Mouse (Mus musculus) retina, adult 2 months (tissue): ENCODE results near the gene Rbfox3.

Experiments
- DNase-seq: peaks from one replicate; pipeline ENCODE4 v3.0.0-alpha.2; 2012; ENCODE audit warnings: low read depth, low spot score

Gene Rbfox3

DNA sequence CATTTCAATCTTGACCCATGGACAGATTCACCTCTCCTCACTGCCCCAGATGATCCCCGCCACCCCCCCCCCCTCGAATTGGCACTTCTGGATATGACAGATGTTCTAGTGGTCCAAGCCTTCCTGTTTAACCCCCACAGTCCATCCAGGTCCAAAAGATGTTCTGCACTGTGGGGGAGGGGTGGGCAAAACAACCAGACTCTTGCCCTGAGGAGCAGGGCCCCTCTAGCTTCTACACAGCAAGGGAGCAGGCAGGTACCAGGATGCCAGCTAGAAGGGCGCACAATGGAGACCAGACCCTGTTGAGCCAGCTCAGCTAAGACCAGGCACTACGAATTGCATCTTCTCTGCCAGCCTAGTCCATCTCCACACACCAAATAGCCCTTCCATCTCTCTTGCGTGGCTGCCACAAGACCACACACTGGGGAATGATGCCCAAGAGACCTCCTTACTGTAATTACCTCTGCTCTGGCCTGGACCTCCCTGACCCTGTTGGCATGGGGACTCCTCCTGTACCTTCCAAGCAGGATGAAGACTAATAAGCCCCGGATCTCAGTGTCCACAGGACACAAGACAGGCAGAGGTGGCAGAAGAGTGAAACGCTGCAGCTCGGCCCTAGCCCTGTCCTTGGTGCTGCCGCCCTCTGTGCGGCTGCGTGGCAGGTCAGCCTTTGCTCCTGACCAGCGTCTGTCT lies 5.1 kb downstream of the Rbfox3 start:
- no peak for DNase-seq

DNA sequence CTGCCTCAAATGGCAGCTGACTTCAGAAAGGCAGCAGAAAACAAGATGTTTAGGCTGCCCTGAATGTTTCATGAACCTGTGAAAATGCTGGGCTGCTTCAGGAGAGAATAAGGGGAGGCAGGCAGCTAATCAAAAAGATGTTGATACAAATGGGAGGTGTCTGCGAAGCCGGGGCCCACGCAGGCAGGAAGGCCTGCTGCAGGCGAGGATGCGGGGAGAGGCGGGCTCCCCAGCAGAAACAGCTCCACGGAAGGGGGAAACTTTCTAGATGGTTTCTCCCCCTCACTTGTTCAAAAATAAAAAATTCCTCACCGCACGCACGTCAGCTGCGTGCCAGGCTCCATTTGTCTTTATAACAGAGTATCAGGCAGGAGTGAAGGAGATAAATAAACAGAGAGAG lies 5.7 kb downstream of the Rbfox3 start:
- no peak for DNase-seq

DNA sequence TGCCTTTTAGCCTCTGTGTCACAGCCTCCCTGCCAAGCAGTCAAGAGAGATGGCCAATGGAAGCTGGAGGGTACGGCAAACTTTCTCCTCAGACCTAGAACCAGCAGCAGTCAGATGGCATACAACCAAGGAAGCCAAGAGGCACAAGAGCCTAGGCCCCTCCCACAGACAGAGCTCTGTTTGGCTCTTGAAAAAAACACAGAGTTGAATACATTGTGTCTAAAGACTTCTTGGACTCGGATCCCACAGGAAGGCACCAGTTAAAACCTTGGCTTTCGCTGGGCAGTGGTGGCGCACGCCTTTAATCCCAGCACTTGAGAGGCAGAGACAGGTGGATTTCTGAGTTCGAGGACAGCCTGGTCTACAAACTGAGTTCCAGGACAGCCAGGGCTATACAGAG lies 7.1 kb downstream of the Rbfox3 start:
- no peak for DNase-seq

DNA sequence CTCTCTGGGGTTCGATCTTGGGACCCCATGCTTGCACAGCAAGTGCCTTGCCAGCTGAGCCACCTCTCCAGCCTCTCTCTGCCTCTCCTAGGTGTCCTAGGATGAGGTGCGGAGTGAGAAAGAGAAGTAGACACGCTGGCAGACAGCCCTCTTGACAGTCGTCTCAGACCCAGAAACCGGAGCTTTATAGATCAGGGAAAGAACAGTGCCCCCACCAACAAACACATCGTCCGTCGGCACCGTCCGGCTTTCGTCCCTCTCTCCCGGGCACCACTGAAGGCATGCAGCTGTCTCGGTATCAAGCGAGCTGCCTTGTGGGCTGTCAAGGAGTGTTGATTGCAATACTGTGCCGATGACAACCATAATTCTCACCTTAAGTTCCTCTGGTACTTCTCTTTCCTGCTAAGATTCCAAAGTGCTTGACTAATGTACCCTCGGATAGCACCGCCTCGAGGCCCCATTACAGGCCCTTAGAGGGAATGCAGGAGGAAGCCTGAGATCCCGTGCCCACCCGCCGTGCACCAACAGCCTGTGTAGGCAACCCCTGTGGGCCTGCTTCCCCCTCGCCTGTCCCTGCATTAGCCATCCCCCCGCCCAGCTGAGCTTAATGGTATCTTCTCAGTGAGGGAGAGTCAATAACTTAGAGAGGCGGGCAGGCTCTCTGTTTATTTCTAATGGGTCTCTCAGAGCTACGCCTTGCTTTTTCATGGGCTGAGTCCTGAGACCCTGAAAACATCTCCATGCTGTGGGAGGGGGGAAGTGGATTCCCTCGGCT lies 11.4 kb downstream of the Rbfox3 start:
- DNase-seq, result no peak

DNA sequence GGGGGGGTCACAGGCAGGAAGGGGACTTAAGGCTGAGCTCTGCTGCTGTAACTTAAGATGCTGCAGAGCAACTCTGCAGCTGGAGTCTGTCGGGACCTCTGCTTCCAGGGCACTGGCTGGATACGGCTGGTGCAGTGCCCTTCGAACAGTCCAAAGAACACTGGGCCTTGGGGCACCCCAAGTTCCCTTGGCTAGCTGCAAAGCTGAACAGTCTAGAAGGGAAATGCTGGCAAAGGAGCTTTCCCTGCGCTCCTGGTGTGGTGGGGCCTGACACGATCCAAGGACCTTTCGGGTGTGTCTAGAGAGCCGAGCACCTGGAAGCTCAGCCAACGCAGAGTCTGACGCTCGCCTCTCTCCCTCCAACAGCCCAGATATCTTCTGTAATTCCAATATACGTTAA lies 12.8 kb downstream of the Rbfox3 start:
- no peak for DNase-seq

DNA sequence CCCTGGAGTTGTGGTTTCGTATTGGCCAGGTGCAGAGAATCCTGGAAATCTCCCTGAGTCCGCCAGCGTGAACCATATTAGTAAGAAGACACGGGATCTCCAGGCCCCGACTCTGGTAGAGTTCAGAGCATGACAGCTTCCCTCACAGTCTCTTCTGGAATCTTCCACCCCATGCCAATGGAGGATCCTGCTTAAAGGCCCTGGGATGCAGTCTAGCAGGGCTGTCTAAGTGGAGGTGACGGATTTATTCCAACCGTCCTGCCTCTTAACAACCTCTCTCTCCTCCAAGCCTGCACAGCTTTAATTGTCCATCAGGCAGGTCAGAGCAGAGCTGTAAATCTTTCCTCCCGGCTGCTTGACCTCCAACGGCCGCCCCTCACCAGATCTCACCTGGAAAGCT lies 13.2 kb downstream of the Rbfox3 start:
- no peak for DNase-seq

DNA sequence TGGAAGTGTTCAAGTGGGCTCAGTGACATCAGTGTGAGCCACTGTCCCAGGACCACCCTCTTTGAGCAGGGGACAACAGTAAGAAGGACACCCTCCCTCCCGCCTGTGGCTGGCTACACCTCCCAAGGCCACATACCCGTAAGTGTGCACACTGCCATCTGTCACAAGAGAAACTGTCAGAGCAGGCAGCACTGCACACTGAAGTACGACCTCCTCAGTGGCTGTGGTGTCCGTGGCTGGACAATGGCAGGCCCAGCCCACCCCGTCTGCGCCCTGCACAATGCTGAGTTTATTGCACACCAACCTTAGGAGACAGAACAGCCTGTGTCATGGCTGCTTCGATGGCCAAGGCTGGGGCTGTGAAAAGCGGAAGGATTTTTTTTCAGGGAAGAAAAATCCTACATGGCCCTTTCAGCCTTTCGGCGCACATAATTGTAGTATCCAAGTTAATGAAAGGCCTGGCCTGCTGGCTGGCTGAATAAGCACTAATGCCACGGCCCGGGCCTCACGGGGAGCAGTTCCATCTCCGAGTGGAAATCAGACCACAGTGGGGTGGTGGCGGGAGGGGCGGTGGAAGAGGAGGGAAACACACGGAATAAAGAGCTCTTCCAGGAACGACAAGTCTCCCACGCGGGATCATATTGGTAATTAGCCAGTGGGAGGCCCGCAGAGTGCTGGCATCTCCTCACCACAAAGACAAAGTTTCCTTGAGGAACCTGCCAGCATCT lies 14.1 kb downstream of the Rbfox3 start:
- DNase-seq, result no peak

DNA sequence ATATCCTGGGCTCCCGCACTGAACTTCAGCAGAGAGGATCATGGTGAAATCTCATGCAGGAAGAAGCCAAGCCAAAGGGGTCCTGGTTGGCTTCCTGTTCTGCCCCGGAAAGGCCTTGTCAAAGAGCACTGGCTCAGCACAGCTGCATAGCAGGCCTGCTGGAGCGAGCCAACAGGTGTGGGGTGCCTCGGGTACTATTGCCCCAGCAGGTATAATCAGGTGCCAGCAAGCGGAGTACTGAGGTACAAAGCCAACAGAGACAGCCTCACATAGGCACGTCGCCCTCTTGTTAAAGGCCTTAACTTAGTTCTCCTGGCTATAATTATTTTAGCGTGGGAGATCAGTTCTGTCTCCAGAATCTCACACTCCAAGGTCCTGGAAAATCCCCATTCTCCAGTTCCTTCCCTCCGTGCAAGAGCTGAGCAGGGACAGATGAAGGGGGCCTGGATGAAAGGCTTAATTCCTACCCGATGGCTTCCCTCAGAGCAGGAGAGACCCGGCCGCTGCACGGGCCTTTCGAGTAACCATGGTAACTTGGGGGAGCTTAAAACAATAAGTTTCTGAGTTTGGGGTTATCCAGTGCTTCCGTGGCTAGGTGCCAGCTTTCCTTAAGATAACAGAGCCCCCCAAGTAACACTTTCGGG lies 15.2 kb downstream of the Rbfox3 start:
- DNase-seq, result no peak

DNA sequence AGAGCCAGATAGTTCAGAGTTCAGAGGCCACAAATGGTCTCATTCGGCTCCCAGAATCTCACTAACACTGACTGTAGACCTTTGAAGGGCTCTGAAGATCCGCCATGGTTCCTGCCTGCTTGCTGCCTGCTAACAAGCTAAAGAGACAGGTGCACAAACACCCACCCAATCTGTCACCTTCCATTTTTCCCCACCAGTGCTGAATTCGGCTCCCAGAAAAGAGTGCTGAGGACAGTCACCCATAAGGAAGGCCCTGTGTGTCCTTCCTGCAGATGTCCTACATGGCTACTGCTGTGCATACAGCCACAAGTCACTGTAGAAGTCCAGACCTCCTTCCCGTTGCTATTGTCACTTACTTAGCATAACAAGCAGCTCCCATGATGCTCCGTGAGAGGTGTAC lies 16.6 kb downstream of the Rbfox3 start:
- DNase-seq, result no peak

DNA sequence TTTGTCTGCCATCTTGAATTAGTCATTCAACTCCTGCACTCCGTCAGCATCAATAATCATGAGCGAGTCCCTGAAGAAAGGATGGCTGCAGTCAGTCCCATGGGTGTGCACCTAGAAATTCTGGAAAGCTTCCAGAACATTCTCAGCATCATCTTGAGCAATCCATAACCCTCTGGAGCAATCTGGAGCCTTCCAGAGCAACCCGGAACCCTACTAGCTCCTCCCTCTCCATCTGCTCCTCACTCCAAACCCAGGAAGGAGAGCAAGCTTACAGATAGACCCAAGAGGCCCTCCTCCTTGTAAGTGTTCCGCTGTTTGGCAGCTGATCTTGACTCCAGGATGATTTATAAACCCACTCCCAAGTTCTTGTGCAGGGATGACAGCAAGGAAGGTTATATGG lies 17.2 kb downstream of the Rbfox3 start:
- DNase-seq, result no peak

DNA sequence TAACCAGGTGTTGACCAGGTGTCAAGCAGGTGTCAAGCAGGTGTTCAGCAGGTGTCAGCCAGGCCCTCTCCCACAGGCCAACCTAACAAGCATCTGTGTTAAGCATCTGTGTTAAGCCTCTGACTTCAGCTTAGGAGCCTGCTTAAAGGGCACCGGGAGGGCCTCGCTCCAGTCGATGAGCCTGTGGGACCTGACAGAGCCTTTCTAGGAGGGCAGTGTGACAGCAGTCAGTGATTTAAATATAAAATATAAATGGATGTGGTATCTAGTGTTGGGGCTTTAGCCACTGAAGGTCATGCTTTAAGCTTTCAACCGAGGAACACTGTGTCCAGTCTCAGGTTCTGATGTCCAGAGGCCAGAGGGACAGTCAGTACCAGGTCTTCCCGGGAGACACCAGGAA lies 18.5 kb downstream of the Rbfox3 start:
- DNase-seq, result no peak

DNA sequence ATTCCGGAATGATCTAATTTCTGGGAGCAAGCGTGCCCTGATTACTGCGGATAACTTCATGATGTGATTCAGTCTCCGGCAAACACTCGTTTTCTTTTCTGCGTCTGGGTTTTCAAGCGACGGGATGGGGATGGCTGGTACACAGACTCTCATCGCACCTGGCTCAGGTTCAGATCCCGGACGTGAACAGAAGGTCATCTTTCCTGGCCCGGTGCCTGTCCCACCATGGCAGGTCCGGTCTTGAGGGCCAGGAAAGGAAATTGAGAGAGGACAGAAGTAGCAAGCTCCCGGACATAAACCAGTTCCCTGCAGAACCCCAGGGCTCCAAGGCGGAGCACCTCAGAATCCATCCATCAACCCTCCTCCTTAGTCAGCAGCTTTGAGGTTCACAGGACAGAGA lies 19.9 kb downstream of the Rbfox3 start:
- no peak for DNase-seq

DNA sequence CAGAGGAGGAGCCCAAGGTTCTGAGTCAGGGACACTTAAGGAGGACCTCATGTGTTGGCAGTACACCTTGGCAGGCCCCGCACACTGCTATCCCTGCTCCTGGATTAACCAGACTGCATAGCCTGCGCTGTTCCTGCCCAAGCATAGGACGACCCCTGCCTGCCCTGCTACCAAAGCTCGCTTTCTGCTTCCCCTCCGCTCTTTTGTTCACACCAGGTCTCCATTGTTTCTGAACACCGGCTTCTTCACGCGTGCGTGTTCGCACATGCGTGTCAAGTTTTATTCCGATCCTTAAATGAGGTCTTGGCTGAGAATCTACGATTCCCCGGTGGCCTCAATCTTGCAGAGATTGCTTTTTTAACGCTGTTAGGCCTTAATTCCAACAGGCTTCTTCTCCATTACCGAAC lies 20.4 kb downstream of the Rbfox3 start:
- no peak for DNase-seq

DNA sequence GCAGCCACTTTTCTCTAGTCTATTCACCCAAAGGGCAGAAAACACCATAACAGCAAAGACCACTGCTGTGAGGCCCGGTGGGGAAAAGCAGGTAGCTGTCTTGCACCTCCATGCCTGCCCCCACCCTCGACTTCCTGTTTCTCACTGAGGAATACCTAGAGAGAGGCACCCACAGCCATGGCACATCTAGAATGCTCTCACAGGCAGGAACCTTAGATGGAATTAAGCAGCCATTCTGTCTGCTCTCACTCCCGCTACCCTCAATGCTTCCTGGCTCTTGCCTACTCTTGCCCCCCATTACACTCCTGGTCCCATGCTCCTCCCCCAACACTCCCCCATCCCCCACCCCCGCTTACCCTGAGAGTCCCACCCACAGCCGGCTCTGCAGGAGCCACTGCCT lies 20.9 kb downstream of the Rbfox3 start:
- no peak for DNase-seq

DNA sequence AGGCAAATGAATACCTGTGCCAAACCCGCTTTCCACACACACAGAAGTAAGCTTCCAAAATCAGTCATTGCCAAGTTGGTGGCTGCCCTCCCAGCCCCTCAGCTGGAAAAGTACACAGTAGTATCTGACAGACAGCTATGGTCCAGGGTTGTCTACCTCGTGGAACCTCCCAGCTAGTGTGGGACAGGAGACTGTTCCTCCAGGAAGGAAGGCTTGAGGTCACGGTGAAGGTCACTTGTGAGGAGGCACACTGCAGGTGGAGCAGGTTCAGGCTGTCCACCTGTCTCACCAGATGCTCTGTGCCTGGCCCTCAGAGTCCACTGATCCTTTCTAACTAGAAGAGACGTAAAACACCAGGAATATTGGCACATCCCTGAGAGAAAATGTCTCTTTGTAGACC lies 21.9 kb downstream of the Rbfox3 start:
- no peak for DNase-seq

DNA sequence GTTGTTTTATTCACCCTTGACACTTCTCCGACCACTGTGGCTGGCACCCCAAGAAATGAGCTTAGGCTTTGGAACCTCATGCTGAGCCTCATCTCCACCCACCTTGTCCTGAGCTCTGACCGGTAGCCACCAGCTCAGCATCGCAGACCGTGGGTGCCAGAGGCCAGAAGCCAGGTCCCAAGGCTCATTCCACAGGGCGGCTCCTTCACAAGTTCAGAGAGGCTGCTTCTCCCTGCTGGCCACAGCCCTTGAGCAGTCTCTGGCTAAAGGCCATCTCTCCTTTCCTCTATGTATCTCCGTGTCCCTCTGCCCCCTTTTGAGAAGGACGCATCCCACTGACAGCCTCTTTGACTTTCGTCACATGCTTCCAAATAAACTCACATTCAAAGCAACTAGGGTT lies 23.0 kb downstream of the Rbfox3 start:
- DNase-seq, result no peak

DNA sequence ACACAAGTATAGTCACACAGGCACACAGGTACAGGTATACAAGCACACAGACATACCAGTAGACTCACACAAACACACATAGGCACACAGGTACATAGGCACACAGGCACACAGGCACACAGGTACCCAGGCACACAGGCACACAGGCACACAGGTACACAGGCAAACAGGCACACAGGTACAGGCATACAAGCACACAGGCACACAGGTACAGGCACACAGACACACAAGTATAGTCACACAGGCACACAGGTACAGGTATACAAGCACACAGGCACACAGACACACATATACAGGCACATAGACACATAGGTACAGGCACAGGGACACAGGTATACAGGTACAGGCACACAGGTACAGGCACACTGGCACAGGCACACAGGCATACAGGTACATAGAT lies 24.2 kb downstream of the Rbfox3 start:
- no peak for DNase-seq

DNA sequence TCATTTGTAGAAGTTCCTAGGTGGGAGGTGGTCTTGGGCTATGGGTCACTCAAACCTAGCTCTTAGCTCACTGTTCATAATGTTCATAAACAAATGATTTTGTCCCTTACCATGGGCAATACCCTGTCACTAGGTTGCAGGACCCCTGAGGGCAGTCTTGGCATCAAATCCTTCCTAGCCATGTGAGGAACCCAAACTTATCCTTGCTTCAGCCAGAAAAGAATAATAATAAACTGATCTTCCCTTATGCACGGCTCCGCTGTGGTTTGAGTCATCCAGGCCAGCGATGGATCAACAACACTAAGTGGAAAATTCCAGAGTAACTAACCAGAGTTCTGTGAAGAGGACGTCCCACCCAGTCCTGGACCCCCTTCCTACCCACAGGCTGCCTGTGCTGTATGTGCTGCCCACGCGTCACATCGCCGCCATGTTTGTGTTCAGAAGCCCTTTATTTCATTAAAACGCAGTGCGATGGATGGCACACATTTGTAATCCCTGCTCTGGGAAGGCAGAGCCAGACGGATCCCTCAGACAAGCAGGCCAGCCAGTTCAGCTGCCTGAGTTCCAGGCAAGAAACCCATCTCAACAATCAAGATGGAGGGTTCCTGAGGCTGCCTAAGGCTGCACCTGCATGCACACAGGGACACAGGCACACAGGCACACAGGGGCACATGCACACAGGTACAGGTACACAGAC lies 25.0 kb downstream of the Rbfox3 start:
- DNase-seq, result no peak

DNA sequence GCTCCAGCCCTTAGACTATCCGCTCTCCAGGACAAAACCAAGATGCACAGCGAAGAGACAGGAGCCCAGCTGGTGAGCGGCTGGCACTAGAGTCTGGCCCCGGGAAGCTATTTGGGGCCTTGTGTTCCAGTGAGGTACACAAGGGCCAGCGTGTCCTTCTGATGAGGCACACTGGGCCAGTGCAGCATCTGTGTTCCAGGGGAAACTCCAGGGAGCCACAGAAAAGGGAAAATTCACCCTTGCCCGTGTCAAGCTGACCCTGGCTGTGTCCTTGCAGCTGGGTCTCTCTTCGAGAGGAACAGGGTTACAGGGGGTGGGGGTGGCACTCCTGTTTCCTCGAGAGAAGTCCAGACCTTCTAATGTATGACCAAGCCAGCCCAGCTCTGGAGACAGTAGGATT lies 25.8 kb downstream of the Rbfox3 start:
- no peak for DNase-seq

DNA sequence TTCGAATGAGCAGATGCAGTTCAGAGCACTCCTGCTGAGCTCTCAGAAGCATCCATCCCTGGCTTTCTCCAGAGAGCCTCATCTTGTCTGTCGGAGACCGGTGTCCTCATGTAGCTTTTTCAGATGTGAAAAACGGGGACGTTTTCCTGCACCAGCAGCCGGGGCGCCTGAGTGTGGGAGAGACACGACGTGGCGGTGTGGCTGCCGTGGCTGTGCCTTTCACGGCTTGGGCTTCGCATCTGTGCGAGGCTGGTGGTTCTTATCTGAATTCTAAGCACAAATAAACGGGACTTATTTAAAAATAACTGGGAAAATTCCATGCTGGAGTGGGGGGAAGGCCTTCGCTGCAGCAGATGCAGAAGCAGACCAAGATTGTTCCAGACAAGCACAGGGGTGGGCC lies 26.3 kb downstream of the Rbfox3 start:
- no peak for DNase-seq

DNA sequence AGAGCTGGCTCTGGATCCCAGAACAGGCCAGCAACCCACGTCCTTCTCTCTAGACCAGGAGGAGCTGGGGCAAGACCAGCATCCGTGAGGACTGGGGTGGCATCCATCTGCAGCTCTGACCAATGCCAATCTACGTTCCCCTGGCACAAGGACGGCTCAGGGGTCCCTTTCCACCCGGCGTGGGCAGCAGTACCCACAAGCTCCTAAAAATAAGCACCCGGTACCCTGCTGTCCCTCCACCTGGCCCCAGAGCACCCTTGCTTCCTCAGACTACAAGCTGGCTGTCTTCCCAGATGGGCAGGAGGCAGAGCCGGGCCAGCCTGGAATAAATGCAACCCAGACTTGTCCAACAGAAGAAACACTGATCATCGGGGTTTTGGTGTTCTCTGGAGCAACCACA lies 28.3 kb downstream of the Rbfox3 start:
- DNase-seq, result no peak
